Mouse (Mus musculus) left cerebral cortex, postnatal 14 days (tissue): Measurements from ENCODE around the gene Spg7. TPM values are rescaled to one million over a fixed set of nuclear protein-coding genes. Genes with fewer than 3 reads are reported as not detected.
A peak's percentile ranks its signal among the peaks of the same experiment; 100 is the strongest.
"Not testable (repeated sequence)": the region's sequence is repeated elsewhere in the genome, so short reads cannot be mapped to it uniquely, and the experiment has no call there.

Source experiments
- DNase-seq, 2 experiments: peaks; one replicate each; pipeline ENCODE4 v3.0.0; 2021 to 2022; ENCODE audit warnings: low spot score in 2 of 2, mixed read lengths in 1 of 2
- intact Hi-C: fragments of 180-260 bp; cut with DNase I; formaldehyde crosslinking; loops from one replicate; pipeline ENCODE4 v1.15.1; 2025
- total RNA-seq, 2 experiments: library from RNA; stranded (reverse); gene quantifications; 2 replicates each; pipeline ENCODE4 v1.2.3; 2021

Spg7 gene
- total RNA-seq, 2 experiments from 2014 or later: 69.0 to 69.4 TPM

DNA sequence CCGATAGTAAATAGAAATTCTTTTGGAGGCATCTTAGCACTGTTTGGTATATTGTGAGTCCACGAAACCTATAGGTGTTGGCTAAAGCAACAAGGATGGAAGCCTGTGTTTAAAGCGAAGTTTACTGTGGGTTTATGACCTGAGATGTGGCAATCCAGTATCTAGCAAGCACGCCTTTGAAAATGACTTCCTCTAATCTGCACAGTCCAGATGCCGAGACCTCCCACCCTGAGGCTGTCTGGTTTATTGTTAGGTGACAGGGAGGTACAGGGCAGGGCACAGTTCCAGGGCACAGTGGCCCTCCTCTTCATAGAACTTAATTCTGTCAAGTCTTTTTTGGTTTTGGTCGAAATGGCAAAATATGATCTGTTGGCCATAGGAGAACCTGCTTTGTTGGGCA, 14.5 kb downstream of the Spg7 start:
- intact Hi-C loops: no loop called here
- no peak for DNase-seq

DNA sequence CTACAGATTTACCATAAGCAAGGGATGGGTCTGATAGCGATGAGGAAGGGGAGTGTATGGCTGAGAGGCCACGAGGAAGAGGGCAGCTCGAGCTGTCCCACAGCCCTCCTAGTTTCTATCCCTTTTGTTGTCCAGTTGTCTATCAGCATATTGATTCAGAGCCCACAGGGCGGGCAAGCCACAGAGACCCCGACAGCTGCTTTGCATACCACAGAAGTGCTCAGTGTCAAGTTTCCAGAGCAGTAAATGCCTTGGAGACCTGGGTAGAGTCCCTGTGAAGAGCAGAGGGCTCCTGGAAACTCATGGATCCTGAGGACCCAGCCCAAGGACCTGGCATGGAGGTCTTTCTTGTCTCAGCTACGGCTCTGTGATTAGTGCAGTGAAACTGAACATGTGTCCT, 20.3 kb downstream of the Spg7 start:
- no peak for DNase-seq
- intact Hi-C loops: no loop called here

DNA sequence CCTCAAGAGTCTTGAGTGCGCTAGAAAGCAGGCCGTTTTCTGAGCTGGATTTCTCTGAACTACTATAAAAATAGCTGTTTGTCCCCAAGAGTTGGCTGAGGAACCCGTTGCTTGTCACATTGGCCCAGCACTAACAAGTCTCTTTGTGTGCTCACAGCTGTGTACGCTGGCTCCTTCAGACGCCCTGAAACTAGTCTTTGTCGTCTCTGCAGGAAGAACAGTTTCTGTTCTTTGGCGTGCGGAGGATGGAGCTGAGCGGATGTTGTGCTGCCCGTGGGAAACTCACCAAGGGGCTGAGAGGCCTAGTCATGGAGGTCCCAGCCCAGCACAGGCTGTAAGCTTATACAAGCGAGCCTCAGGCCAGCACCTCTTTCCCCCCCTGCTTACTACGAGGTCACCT, 20.9 kb downstream of the Spg7 start:
- intact Hi-C loops: no loop called here
- DNase-seq: peak; percentile 60 to 75

DNA sequence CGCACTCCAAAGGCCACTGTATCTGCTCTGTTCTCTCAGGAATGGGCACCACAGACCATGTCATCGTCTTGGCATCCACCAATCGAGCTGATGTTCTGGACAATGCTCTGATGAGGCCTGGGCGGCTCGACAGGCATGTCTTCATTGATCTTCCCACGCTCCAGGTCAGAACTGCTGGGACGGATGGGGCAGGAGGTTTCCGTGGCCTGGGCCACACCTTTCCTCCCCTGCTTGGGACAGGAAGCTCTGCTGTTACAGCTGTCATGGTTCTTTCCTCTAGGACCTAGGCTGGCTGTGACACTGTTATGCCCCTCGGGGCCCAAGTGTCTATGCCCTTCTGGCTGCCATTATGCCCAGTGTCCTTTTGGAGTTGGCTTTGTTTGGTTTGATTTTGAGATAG, 24.5 kb downstream of the Spg7 start:
- DNase-seq: no peak
- intact Hi-C loops: no loop called here

DNA sequence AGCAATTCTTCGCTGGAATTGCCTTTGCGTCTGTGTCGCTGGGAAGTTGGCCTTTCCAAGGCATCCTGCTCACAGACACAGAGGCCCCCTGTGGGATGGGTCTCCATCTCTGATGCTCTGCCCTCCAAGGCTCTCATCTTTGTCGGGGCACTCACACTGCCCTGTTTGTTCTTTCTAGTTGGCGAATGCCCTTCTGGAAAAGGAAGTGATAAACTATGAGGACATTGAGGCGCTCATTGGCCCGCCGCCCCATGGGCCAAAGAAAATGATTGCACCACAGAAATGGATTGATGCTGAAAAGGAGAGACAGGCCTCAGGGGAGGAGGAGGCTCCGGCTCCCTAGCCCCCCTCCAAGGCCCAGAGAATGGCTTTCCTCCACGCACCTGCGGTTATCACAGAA, 34.5 kb downstream of the Spg7 start:
- intact Hi-C loops: no loop called here
- DNase-seq: peak; percentile 39 to 50

DNA sequence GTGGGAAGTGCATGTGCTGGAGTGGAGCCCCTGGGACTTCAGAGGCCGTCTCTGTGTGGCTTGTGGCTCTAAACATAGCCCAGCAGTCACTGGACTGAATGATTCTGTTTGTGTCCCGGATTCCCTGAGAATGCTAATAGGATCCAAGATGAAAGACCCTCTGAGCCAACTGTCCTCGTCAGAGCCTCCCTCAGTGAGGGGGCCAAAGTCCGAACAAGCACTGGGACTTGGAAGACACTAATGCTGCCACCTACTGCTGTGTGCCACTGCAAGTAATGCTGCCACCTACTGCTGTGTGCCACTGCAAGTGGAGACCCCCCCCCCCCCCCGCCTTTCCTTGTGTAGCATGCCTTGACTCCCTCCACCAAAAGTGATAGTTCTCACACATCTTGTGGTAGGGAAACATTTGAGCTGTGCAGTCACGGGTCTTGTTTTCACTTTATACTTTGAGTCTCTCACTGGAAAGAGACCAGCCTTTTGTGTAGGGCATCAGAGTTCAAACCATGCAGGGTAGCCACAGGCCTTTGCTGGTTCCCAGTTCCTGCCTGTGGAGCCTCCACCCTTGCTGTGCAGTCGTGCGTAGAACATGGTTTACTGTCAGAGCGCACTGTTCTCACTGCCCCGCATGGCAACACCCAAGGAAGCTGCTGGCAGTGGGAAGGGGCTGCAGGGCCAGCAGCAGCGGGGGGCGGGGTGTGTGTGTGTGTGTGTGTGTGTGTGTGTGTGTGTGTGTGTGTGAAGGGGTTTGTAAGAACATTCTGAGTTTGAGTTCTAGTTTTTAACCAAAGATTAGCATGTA, 35.2 kb downstream of the Spg7 start:
- DNase-seq: peak; percentile 60 to 68
- intact Hi-C loops: no loop called here

DNA sequence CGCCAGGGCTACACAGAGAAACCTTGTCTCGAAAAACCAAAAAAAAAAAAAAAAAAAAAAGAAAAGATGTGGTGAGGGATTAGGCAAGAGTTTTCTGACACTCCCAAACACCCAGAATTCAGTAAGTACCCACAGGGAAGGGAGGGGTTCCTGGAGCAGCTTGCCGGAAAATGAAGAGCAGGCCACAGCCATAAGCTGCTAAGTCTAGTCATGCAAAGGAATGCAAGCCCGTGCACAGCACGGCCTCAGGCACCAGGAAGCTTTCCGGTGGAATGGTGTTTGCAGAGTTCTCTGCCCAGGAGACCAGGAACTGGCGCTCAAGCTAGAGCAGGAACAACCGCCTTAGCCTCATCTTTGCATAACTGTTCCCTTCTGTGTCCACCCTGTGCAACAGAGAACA, 37.5 kb downstream of the Spg7 start:
- intact Hi-C loops: loop anchor here (5.0 kb wide), 1 partner anchor 193 kb away; no protein-coding TSS in a partner anchor

DNA sequence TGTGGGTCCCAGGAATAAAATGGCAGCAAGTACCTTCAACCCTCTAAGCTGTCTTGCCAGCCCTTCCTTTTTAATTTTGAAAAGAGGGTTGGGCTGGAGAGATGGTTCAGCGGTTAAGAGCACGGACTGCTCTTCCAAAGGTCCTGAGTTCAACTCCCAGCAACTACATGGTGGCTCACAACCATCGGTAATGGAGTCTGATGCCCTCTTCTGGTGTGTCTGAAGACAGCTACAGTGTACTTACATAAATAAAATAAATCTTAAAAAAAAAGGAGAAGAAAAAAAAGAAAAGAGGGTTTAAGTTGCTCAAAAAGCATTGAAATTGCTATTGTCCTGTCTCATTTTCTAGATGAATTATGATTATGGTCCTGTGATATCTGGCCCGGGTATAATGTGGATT, 38.5 kb downstream of the Spg7 start:
- no peak for DNase-seq
- intact Hi-C loops: loop anchor here (5.0 kb wide), 1 partner anchor 194 kb away; no protein-coding TSS in a partner anchor

More for the DNA sequence above, 37.5 kb downstream of the Spg7 start:
- no peak for DNase-seq

DNA sequence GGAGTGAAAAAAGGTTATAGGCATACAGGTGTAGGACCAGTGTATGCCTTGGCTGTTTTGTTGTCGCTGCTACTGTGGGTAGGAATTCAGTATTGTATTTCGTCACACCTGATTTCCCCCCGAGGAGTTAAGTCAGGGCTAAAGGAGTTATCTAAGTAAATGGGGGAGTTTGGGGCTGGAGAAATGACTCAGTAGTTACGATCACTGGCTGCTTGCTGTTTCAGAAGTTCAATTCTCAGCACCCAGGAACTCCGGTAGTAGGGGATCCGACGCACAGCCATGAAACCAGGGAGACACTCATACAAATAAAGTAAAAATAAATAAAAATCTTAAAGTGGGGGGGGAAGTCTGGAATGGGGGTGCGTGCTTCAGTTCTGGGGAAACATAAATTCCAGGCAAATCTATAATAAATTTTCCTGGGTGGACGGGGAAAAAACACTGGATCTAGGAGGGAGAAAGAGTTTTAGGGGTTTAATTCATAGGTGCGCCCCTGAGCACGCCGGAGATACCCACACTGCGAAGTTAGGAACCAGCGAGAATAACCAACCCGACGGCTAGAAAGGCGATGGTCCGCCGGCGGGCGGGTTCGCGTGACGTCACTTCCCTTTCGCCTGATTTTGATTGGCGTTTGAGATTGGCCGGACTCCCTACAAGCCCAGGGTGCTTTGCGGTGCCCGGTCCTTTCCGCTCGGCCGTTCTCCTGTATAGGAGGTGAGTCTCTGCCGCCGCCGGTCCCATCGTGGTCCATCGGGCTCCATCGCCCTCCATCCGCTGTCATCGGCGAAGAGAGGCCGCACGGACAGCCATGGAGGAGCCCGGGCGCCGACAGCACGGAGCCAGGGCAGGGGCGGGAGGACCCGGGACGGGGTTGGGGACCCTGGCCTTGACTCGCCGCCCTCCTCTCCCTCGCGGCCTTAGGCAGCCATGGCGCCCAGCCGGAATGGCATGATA, 39.3 kb downstream of the Spg7 start, which contains the start of gene Rpl13:
TSS of gene Rpl13 (plus strand) at position 616 of the 951 bp plus-strand sequence.
- intact Hi-C loops: loop anchor here (5.0 kb wide), 1 partner anchor 195 kb away; no protein-coding TSS in a partner anchor

DNA sequence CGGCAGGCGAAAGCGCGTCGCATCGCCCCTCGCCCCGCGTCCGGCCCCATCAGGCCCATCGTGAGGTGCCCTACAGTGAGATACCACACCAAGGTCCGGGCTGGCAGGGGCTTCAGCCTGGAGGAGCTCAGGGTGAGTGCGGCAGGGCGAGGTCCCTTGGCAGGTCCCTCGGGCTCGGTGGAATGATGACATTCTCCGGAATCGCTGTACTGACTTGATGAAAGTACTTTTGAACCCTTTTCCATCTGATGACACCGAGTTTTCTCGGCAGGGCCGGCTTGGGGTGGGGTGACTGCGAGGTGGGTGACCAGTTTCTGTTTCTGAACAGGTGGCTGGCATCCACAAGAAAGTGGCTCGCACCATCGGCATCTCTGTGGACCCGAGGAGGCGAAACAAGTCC, 40.1 kb downstream of the Spg7 start:
- not testable (repeated sequence) for DNase-seq
- intact Hi-C loops: loop anchor here (5.0 kb wide), 1 partner anchor 196 kb away; no protein-coding TSS in a partner anchor

More for the DNA sequence above, 39.3 kb downstream of the Spg7 start, which contains the start of gene Rpl13:
- DNase-seq: peak; percentile 97 to 99

DNA sequence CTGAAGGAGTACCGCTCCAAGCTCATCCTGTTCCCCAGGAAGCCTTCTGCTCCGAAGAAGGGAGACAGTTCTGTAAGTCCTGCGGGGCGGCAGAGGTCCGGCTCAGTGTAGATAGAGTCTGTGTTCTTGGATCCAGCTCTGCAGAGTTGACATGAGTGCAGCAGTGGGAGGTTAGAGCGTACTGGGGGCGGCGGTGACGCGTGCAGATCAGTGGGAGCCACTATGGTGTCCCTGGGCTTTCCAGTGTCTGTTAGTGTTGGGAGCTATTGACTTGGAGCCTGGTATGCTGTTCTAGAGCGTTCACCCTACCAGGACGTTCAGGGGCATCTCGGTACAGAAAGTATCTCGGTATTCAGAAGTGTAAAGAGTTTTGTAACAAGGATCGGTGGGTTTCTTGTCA, 40.5 kb downstream of the Spg7 start:
- intact Hi-C loops: loop anchor here (5.0 kb wide), 1 partner anchor 196 kb away; no protein-coding TSS in a partner anchor
- DNase-seq: no peak

DNA sequence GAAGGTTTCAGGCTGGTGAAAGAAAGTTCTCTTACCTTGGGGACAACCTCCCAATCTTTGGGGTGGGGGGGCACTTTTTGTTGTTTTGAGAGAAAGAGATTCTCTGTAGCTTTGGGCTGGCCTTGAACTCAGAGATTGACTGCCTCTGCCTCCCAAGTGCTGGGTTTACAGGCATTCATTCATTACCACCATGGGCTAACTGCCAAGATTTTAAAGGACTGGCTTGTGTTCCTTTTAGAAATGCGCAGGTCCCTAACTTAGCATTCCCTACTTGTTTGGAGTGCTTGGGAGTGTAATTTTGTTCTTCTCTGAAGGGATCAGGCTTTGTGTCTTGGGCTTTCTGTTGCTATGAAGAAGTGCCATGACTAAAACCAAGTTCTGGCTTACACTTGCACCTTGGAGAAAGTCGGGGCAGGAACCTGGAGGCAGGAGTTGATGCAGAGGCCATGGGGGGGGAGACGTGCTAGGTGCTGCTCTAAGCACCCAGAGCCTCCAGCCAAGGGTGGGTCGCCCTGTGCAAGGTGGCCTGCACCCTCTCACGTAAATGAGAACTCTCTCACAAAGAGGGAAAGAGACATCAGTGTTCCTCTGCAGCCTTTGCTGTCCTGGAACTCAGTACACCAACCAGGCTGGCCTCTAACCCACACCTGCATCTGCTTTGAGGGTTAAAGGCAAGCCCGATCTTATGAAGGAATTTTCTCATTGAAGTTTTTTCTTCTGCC, 41.5 kb downstream of the Spg7 start:
- intact Hi-C loops: loop anchor here (5.0 kb wide), 1 partner anchor 197 kb away; no protein-coding TSS in a partner anchor
- DNase-seq: no peak

DNA sequence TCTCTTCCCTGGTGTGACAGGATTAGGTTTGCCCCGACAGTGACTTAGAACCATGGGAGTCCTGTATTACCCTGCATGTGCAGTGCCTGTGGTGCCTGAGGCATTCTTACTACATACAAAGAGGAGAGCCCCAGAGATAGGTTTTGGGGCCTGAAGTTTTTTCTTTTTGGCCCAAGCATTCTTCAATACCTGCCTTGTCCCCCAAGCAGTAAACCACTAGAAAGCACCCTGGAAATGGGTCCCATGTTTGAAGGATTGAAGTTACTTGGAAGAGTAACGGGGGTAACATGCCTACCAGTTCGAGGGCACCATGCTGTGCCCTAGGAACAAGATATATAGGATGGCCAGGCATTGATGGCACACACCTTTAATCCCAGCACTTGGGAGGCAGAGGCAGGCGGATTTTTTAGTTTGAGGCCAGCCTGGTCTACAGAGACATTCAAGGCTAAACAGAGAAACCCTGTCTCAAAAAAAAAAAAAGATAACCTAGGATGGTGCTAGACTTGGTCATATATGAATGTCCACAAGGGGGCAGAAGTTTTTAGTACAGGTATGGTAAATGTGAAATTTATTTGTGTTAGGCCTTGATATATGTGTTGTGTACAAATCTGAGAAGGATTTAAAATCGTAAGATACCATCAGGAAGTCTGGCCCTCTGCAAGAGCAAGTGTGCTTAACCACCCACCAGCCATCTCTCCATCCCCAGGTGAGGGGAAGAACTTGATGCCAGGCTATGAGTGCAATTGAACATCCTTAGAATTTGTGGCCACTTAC, 43.0 kb downstream of the Spg7 start:
- peak in 1 of 2 experiments; percentile 64 for DNase-seq
- intact Hi-C loops: loop anchor here (2.0 kb wide), 1 partner anchor 97 kb away; no protein-coding TSS in a partner anchor

DNA sequence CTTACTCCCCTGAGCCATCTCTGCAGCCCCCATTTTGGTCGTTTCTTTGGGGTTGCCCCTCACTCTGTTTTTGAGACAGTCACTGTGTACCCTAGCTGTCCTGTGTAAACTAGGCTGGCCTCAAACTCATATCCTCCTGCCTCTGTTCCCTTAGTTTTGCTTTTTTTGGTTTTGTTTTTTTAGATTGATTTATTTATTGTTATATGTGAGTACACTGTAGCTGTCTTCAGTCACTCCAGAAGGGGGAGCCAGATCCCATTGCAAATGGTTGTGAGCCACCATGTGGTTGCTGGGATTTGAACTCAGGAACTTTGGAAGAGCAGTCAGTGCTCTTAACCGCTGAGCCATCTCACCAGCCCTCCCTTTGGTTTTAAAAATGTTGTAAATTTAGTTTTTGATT, 43.8 kb downstream of the Spg7 start:
- DNase-seq: no peak
- intact Hi-C loops: loop anchor here (2.0 kb wide), 1 partner anchor 96 kb away; no protein-coding TSS in a partner anchor

DNA sequence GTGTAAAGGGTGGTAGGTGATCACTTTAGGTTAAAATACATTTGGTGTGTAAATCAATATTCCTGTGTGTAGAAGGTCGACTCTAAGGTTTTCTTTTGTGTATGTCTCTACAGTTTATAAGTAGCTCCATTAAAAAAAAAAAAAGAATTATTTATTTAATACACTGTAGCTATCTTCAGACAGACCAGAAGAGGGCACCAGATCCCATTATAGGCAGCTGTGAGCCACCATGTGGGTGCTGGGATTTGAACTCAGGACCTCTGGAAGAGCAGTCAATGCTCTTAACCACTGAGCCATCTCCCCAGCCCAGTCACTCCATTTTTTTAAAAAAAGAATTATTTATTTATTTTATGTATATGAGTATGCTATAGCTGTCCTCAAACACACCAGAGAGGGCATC, 45.3 kb downstream of the Spg7 start:
- intact Hi-C loops: no loop called here
- DNase-seq: no peak

DNA sequence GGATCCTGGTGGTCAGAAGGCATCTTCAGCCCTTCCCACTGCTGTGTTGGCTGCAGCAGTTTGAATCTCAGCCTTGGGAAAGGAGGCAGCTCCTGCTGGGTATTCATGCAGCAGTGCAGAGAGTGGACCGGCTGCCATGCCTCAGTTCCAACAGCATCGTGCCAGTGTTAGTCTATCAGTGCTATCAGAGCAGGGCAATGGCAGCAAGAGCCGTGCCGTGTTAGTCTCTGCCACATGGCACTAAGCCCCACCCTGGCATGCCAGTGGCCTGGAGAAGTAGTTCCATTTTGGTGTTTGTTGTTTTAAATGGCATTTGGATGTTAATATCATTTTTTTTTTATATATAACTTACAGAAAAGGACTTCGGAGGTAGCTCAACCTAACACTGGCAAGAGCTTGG, 46.2 kb downstream of the Spg7 start:
- intact Hi-C loops: no loop called here
- DNase-seq: no peak

DNA sequence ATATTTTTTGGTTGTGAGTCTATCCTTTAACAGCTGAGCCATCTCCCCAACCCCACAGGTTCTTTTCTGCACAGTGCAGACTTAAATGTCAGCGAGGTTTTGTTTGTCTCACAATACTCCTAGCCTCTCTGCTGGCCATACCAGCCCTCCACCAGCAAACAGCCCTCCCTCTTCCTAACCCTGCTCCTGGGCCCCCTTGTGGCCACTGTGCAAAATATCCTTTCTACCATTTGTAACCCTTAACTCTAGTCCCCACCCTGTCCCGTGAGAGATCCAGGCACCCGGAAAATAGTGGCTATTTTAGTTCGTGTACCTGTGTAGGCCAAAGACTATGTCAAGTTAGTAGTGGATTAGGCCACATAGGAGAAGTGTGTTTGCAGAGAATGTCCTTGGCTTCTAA, 47.9 kb downstream of the Spg7 start:
- intact Hi-C loops: loop anchor here (10.0 kb wide), 1 partner anchor 184 kb away; no protein-coding TSS in a partner anchor
- DNase-seq: no peak

DNA sequence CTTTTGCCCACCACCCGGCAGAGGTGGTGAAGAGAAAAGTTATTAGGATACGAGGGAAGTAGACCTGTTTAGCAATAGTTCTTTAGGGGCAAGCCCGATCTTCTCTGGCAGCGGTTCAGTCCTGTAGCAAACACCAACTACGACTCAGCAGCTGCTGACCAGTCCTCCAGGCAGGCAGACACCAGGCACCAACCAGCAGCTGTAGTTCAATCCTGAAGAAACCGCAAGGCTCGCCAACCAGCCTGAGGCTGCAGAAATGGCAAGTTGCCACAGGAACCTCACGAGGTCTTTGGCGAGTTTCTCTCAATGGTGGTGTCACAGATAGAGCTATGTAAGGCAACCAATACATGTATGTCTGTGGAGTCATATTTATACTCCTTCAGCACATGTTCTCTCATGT, 50.1 kb downstream of the Spg7 start:
- DNase-seq: no peak
- intact Hi-C loops: loop anchor here (10.0 kb wide), 1 partner anchor 182 kb away; no protein-coding TSS in a partner anchor
